Mouse (Mus musculus): ENCODE measurements around the gene Gm42957.
"Not testable (repeated sequence)": the region's sequence is repeated elsewhere in the genome, so short reads cannot be mapped to it uniquely, and the experiment has no call there.

Gm42957 gene

DNA sequence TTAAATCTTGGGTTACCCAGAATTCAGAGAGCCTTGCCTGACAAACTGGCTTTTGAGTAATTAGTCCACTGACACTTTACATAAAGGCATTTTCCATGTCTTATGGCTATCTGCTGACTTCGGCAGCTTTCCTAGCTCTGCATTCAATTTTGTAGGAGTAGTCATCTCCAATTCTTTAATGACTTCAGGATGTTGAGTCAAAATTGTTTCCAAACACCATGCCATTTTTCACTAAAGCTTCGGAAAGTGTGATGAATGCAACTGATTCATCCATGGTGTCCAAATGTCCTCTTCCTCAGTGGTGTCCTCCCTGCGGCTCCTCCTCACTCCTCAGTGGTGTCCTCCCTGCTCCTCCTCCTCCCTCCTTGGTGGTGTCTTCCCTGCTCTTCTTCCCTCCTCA, 17.3 kb upstream of the Gm42957 start:
- DNase-seq (ENCODE audit: low read depth, low spot score): no peak

DNA sequence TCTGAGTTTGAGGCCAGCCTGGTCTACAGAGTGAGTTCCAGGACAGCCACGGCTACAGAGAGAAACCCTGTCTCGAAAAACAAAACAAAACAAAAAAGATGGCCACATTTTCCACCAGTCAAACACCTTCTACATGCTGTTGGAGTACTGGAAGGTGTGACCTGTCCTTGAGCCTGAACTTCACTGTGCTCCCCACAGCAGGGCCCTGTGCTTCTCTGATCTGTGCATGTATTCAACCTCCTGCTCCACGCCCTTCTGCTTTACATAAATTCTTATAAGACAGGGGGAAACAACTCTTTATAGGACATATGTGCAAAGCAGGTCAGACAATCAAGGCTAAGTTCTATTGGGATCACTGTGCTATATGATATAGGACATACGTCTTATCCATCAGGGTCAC, 12.1 kb upstream of the Gm42957 start:
- no peak for DNase-seq (ENCODE audit: low read depth, low spot score)

DNA sequence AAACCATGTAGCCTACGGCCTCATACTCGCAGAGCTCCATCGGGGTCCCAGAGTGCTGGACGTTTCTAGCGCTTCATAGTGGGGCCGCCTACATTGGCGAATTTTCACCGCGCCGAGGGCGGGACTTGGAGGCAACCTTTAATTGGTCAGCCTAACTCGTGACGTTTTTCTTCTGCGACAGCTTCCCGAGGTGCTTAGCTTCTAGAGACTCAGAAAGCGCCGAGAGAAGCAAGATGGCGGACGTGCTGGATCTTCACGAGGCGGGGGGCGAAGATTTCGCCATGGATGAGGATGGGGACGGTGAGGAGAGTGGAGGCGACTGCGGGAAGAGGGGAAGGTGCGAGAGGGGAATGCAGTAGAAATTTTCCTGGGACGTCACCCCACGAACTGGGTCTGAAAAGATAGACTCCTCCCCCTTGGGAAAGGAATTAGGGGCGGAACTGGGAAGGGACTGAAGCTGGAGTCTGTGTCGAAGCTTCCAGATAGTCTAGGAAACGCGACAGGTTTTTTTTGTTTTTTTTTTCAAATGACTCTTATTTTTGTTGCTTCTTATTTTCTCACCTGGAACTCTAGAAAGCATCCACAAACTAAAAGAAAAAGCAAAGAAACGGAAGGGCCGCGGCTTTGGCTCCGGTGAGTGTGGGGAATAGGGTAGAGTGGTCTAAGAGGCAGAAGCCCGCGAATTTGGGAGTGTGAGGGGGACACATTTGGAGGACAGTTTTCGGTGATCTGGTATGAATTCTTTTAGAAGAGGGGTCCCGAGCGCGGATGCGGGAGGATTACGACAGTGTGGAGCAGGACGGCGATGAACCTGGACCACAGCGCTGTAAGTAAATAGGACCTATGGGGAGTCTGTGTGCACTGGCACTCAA, 5.3 kb upstream of the Gm42957 start, which contains the start of gene Rbm8a:
Rbm8a (plus strand) TSS at position 205 of the 872 bp plus-strand sequence.
- DNase-seq (ENCODE audit: low read depth, low spot score): peak; percentile 98

DNA sequence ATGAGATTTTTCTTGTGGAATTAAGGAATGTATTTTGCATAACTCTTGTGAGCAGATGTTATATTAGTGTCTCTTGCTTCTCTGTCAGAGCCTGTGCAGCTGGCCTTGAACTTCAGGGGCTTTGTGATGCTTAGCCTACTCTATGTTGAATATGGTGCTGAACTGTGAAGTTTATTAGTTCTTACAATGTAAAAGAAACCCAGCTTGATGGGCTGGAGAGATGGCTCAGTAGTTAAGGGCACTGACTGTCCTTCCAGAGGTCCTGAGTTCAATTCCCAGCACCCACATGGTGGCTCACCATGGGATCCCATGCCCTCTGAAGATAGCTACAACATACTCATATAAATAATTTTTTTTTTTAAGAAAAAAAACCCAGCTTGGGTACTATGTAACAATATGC, 3.2 kb upstream of the Gm42957 start:
- DNase-seq (ENCODE audit: low read depth, low spot score): no peak

DNA sequence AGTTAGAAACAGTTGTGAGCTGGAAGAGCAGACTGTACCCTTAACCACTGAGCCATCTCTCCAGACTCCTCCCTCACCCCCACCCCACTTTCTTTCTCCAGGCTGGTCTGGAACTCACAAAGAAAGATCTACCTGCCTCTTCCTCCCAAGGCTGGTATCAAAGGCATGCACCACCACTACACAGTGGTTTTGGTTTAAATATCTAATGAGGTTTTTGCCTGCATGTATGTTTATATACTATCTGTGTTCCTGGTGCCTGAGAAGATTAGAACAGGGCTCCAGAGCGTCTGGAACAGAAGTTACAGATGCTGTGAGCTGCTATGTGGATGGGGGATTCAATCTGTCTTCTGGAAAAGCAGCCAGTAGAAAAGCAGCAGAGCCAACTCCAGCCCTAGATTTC, 1.3 kb upstream of the Gm42957 start:
- no peak for DNase-seq (ENCODE audit: low read depth, low spot score)

DNA sequence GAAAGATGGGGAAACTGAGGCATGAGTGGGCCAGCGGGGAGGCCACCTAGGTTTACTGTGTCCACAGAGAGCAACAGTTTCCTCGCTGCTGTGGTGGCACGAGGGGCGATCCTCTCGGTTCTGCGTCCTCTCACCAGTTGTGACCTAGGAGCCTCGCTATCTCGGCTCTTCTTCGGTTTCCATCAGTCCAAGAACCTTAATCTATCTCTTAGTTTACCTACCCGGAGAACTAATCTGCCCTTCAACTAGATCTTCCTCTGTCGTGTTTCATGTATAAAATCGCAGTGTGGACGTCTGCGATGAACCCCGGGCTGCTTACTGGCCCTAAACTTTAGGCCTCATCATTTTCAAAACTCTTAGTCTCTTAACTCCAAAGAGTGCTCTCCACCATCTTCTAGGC, 632 bp downstream of the Gm42957 start:
- no peak for DNase-seq (ENCODE audit: low read depth, low spot score)

DNA sequence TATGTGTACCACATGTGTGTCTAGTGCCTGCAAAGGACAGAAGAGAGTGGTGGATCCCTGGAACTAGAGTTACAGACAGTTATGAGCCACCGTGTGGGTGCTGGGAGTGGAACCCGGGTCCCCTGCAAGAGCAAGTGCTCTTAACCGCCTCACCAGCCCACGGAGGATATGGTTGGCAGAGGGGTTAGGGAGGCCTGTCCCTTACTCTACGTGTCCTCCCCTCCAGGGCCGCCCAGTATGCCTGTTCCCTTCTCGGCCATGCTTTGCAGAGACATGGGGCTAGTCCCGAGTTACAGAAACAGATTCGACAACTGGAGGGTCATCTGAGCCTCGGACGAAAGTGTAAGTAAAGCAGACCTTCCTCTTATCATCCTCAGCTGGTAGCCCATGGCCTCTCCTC, 1.2 kb downstream of the Gm42957 start:
- no peak for DNase-seq (ENCODE audit: low read depth, low spot score)

DNA sequence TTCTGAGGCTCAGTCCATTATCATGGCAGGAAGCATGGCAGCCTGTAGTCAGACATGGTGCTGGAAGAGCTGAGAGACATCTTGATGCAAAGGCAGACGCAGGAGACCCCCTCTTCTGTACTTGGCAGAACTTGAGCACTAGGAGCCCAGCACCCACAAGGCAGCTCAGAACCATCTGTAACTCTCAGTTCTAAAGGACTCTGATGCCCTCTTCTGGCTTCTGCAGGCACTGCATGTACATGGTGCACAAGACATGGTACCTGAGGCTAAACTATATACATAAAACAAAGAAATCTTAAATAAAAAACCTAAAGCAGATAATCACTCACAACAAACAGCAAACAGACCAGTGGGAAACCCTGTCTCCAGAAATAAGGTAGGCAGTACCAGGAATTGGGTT, 3.9 kb downstream of the Gm42957 start:
- DNase-seq (ENCODE audit: low read depth, low spot score): no peak

DNA sequence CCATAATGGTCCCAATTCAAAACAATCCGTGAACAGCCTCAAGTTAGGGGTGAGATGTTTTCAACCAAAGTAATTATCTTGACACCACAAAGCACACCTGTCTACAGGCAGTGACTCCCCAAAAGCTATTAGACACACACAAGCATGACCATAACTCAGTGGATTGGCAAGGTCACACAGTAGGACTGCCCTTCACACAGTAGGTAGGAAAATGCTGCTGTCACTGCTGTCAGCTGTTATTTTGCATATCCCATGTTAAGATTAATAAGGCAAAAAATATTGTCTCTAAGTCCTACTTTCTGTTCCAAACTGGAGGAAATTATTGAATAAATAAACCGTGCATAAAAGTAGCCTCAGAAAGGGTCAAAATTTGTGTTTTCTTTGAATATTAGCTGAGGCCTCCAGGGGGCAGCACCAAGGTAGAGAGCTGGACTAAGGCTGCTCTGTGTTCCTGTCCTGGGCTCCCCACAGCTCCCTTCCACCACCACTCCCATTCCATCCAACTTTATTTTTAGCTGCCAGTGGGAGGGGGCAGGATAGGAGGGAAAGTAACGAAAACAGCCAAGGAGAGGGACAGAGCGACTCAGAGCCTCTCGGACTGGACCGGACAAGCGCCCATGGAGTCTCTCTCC, 9.9 kb downstream of the Gm42957 start, which contains the start of gene Itga10:
Itga10 (plus strand) TSS at position 567 of the 632 bp plus-strand sequence.
- DNase-seq (ENCODE audit: low read depth, low spot score): no peak

DNA sequence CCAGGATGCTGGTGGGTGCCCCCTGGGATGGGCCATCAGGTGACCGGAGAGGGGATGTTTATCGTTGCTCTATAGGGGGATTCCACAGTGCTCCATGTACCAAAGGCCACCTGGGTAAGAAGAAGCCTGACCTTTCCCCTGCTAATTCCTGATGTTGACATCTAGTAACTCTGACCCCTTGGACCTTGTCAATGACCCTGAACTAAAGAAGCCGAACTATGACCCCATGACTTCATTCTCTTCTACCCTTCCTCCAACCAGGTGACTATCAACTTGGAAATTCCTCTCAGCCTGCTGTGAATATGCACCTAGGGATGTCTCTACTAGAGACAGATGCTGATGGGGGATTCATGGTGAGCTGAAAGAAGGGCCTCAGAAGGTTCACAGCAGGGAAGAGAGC, 12.1 kb downstream of the Gm42957 start:
- DNase-seq (ENCODE audit: low read depth, low spot score): no peak

DNA sequence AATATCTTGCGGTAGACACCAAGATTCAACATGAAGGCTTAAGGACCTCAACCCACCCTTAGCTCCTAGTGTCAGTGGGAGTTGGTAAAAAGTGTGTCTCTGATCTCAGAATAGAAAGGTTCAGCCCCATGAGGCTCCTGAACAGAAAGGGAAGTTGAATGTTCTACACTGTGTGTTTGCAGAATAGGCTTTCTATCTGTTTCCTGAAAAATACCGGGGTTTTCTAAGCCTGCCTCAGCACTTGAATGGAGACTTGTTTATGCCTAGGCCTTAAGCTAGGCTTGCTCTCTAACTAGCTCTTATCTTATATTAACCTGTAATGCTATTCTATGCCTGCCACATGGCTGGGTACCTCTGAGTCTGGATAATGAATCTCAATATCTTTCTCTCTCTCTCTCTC, 25.6 kb downstream of the Gm42957 start:
- no peak for DNase-seq (ENCODE audit: low read depth, low spot score)

DNA sequence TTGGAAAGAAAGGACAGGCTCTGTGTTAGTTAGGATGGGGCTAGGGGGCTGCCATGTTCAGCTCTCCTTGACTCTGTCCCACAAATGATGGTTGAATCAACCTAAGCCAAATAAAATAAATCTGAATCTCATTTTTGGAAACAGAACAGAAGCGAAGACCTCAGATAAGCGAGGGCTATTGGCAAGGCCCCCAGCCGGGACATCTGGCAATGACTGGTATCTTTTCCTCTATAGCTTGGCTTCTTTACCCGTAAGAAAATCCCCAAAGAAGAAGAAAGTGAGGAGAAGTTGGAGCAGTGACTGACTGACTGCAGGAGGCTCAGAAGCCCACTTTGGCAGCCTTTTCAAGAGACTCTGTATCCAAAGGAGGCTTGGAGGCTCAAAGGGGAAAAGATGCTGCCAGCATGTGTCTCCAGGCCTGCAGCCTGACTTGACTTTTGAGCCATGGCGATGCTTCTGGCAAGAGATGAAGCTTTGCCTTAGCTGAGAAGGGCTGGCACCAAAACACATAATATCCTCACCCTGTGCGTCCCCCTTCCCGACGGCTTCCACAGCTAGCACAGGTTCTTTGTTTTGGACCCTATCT, 27.6 kb downstream of the Gm42957 start:
- DNase-seq (ENCODE audit: low read depth, low spot score): no peak

DNA sequence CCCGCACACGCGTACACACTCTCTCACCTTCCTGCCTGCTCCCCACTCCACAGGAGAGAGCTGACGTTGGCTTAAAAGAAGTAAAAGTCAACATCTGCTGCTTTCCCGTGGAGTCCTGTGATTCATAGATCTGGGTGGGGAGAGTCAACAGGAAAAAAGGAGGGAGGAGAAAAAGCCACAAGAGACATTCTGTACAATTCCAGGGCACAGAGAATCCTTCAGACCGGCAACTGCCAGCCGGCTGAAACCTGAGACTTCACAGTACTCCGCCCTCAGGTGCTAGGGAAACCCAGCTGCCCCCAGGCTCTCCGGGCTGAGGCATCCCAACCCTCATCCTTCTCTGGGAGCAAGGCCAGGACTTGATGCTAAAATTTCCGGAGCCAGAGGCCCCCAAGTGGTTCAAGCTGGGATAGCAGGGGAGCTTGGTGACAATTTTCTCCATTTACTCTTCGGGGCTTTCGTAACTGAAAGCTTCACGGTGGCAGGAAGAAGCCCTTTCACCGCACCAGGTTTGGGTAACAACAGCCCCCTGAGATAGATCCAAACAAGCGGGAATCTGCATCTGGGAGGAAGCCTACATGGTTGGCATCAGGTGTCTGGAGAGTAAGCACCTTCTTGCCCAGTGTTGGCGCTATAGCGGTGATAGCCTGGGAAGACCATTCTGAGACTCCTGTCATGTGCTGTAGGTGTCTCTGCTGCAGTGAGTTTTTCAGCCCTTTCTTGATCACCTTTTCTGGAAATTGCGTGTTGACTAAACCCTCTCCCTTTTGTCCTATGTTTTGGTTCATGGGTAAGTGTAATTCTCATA, 28.4 kb downstream of the Gm42957 start:
- DNase-seq (ENCODE audit: low read depth, low spot score): peak; percentile 69

DNA sequence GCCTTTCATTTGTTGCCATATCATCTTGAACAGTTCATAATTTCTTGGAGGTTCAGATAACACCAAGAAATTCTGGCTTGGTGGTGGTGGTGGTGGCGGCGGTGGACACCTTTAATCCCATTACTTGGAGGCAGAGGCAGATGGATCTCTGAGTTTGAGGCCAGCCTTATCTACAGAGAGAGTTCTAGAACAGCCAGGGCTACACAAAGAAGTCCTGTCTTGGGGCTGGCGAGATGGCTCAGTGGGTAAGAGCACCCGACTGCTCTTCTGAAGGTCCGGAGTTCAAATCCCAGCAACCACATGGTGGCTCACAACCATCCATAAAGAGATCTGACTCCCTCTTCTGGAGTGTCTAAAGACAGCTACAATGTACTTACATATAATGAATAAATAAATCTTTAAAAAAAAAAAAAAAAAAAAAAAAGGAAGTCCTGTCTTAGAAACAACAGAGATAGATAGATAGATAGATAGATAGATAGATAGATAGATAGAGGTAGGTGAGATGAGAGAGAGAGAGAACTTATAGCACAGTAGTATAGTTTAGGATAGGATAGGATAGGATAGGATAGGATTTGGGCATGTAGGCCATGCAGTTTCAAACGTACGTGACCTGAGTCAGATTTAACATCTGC, 30.6 kb downstream of the Gm42957 start:
- not testable (repeated sequence) for DNase-seq (ENCODE audit: low read depth, low spot score)

DNA sequence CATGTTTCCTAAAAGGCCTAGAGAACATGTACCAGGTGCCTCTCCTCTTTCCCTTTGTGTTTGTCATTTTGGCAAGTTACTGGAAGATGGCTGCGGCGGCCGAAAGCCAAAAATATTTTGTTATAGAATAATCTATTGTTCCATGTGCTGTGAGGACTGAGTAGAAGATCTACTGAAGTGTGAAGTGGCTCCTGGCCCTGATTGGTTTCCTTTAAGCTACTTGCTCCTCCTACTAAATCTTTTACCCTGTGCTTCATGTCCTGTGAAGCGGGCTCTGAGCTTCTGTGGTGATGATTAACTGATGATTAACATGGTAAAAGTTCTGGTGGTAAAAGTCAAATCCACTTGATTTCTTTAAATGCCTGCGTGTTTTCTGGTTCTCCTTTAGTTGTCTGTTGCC, 31.6 kb downstream of the Gm42957 start:
- DNase-seq (ENCODE audit: low read depth, low spot score): no peak

DNA sequence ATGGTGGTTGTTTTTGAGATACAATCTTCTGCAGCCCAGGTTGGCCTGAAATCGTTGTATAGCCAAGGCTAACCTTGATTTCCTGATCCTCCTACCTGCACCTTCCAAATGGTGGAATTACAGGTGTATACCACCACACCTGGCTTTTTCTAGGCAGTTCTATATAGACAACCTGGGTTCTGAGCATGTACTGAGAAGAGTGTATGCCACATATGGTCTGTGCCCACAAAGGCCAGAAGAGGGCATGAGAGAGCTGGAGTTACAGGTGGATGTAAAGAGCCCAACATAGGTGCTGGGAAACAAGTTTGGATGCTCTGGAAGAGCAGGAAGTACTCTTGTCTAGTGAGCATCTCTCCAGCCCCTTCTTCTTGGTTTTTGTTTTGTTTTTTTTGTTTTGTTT, 32.0 kb downstream of the Gm42957 start:
- DNase-seq (ENCODE audit: low read depth, low spot score): no peak

DNA sequence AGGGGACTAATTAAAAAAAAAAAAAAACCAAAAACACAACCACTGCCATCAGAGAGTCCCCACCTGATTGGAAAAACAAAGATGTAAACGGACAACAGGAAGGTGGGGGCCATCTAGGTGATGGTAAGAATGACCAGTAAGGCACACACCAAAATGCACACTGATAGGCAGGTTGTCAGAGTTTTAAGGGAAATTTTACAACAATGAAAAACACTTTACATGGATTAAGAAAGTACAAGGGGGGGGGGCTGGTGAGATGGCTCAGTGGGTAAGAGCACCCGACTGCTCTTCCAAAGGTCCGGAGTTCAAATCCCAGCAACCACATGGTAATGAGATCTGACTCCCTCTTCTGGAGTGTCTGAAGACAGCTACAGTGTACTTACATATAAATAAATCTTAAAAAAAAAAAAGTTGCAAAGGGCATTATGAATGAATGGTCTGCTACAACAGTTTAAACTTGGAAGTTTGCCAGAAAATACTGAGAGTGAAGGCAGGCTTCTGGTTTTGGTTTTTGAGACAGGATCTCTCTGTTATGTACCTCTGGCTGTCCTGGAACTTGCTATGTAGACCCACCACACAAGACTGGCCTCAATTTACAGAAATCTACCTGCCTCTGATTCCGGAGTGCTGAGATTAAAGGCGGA, 33.3 kb downstream of the Gm42957 start:
- DNase-seq (ENCODE audit: low read depth, low spot score): no peak

DNA sequence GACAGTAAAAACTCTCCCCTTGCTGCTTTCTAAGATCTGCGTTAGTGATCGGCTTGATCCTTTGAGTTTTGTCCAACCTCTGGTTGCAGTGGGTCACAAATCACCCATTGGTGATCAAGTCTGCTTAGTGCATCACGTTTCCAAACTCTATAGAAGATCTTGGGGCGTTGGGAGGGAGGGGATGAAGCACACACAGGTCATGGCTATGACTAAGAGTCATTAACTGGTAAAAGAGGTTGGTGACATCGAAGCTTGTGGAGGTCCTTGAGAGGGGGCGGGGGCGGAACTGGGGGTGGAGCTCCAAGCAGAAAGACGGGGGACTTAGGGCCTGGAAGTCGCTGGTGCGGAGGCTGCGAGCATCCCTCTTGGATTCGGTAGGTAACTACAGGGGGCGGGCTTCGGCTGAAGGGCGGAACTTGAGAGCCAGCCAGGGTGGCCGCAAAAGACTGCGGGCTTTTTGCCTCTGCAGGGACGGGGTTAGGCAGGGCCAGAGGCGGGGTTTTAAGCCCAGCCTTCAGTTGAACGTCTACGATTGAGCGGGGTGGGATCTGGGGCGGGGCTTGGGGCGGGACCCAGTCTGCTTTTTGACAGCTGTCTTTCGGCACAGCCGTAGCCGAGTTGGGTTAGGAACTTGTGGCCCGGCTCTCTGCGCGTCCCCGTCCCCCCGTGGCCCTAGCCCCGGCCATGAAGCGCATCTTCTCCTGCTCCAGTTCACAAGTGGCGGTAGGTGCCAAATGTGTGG, 34.6 kb downstream of the Gm42957 start, which contains the start of gene Ankrd35:
Ankrd35 (plus strand) TSS at position 405 of the 742 bp plus-strand sequence.
- DNase-seq (ENCODE audit: low read depth, low spot score): peak; percentile 30

DNA sequence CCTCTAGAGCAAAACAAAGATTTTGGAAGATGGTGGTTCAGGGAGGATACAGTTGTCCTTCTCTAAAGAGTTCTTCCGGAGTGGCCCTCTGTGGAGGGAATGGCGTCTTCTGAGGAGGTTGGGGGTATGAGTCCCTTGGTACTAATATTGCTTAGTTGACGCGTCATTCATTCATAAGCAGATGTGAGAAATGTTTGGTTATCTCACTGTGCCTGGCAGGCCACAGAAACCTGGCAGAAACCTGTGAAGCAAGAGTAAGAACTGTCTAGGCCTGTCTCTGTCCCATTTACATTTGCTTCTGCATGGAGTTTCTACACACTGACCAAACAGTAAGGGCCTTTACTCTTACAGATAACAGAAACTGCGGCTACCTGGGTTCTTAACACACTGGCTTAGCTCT, 36.2 kb downstream of the Gm42957 start:
- DNase-seq (ENCODE audit: low read depth, low spot score): no peak

DNA sequence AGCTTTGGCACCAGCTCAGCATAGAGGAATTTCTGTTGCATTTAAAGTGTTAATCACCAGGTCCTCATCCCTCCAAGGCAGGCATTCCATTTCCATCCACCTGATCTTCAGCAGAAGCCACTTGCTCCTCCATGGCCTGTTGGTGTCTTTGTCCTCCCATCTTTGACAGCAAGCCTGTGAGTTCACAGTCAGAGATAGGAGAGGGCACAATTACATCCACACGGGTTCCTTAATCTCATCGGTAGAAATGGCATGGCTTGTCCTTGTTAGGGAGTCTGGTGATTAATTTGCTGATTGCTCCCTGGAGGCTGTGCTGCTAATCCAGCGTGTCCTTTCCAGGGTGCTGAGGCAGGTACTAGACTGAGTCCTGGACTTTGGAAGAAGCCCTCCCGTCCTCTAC, 38.2 kb downstream of the Gm42957 start:
- DNase-seq (ENCODE audit: low read depth, low spot score): no peak
